Mouse (Mus musculus): ENCODE measurements around the gene Jam2. TPM values are rescaled to one million over a fixed set of nuclear protein-coding genes. Genes with fewer than 3 reads are reported as not detected.

Jam2 gene
- polyA plus RNA-seq (2015; fragmentation: Nextera tagmentation; extraction: Ambion mirVana), result 1.5 and 2.2 TPM in 2 replicates

DNA sequence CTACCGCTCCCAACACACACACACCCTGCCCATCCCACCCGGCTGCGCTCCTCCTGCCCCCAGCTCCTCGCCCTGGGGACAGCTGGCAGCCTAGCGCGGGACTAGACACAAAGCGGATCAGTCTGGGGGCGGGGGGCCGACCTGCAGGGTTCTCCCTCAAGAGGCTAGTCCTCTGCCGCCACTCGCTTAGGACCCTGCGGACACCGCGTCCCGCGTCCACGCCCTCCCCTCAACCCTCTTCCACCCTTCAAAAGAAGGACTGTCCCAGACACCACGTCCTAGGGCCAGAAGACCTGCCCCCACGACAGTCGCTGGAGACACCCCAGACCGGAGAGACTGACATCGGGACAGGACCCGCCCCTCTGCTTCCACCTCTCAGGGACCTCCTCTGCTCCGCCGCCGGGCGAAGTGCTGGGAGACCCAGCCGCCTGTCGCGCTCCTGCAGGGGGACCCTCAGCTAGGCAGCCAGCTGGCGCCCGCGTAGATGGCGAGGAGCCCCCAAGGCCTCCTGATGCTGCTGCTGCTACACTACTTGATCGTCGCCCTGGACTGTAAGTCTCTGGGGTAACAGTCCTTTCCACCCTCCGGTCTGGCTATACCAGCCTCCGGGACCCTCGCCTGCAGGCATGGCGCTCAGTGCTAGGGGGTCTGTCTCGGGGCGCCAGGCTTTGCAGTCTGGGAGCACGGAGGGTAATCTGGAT, at the start of gene Jam2:
TSS of gene Jam2 (plus strand) at position 121 of the 701 bp plus-strand sequence.

DNA sequence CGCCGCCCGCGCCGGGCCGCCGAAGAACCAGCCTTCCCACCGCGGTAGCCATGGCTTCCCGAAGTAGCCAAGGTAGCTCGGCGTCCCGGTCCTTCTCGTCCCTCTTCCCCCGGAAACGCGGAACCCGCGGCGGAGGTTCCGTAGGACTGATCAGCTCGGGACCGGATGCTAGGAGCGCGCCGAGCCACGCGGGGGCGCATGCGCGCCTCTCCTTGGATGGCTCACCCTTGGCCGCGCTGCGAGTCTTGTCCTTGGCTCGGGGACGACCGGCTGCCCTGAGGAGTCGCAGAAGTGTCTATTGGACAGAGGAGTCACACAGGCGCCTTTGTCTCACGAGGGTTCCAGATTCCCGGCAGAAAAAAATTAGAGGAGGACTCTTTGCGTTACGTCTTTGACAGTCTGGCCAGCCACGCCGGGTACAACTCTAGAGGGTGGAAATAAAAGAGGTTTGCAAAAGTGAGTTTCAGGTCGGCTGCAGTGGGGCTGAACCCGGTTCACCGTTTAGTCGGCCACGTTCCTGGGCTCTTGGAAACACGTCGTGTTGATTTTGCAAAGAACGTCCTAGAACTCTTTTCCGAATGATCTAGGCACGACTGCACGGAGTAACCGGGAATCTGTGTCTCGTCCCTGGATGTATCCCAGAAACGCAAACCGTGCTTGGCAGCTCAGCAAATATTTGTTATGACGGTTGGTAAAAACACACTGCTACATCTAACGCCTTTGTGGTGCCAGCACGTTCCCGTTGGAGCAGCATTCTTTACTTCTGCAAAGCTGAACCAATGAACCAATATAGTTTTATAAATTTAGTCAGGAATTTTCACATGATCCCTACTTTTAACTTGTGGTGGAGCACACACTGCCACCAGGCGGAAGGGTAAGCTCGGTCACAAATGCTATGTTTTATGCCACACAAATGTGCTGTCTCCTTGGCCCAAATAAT, 38.5 kb upstream of the Jam2 start, which contains the start of gene Mrpl39:
TSS of gene Mrpl39 (minus strand) at position 577 of the 940 bp plus-strand sequence.

DNA sequence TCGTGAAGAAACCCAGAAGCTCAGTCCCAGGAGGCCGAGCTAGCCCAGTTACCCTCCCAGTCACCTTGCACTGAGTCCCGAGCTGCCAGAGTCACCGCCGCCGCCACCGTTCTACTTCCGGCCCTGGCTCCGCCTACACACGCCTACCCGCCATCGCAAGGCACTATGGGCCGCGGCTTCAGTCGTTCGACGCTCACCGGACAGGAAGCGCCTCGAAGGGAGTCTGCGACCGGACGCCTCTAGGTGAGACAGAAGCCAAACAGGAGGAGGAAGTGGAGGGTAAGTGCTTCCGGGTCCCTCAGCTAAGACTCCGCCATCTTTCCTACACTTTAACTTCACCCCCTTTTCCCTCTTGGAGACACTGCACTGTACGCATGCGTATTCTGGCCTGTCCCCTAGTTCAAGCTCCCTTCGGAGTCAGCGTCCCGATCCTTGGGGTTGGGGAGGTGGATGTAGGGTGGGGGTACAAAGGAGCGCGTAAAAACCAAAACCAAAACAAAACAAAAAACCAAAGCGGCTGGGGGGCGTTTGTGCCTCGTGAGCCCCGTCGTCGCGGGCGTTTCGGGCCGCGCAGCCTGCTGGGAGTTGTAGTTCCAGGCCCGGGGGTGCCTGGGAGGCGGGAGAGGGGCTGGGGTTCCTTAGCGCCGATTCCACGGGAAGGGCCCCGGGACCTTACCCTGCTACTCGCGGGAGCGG, 61.0 kb downstream of the Jam2 start, which contains the start of gene Gabpa:
TSS of gene Gabpa (plus strand) at position 181 of the 696 bp plus-strand sequence.

DNA sequence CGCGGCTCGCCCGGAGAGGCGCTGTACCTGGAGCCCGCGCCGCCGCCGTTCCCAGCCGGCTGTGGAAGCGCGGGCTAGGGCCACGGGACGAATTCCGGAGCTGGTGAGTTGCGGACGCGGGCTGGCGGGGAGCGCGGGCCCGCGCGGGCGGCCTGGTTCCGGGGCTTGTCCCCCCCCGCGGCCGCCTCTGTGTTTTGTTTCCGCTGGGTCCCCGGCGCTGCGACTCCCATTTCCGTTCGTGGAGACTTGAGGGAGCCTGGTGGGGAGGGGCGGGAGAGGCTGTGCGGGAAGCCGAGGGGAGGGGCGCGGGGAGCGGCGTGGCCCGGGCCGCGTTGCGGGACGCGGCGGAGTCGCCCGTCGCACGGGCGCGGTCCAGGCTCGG, 61.5 kb downstream of the Jam2 start, which contains the start of gene Atp5j:
TSS of gene Atp5j (minus strand) at position 185 of the 382 bp plus-strand sequence.

Other genes starting within 250 kb of the Jam2 start
- 21.3 and 22.7 TPM in 2 replicates for gene Mrpl39, start 38.4 kb upstream of the Jam2 start, polyA plus RNA-seq (2015; fragmentation: Nextera tagmentation; extraction: Ambion mirVana)
- 15.6 and 16.2 TPM in 2 replicates for gene Gabpa, start 60.8 kb downstream of the Jam2 start, polyA plus RNA-seq (2015; fragmentation: Nextera tagmentation; extraction: Ambion mirVana)
- gene Atp5j, start 61.5 kb downstream of the Jam2 start, polyA plus RNA-seq (2015; fragmentation: Nextera tagmentation; extraction: Ambion mirVana), result 566 and 596 TPM in 2 replicates